Mouse (Mus musculus): Measurements from ENCODE around the gene Lsamp. TPM values are rescaled to one million over a fixed set of nuclear protein-coding genes. Genes with fewer than 3 reads are reported as not detected.

Lsamp gene
- polyA plus RNA-seq, 1 experiment, result 0.36 TPM

GRCm38 (mm10) chr16:40827191-40827590 lies 843.0 kb downstream of the Lsamp start:
- Histone ChIP-seq H3K27ac (replicated peaks; ENCODE audit: low read depth, low read length) (no peak overlapping the region), H3K4me3 (ENCODE audit: insufficient read depth, low read depth, low read length) (no peak overlapping the region), H3K4me1 (ENCODE audit: control insufficient read depth, insufficient read depth, insufficient read length, low read length) (no peaks in the 10 kb centered on the region)

GRCm38 (mm10) chr16:40831536-40831935 lies 847.4 kb downstream of the Lsamp start:
- H3K4me3 ChIP-seq (ENCODE audit: insufficient read depth, low read depth, low read length), result no peak overlapping the region
- H3K4me1 ChIP-seq (ENCODE audit: control insufficient read depth, insufficient read depth, insufficient read length, low read length), result no peaks in the 10 kb centered on the region
- H3K27ac ChIP-seq (replicated peaks; ENCODE audit: low read depth, low read length), result no peak overlapping the region

GRCm38 (mm10) chr16:40841765-40842164 lies 857.6 kb downstream of the Lsamp start:
- no peak overlapping the region for H3K27ac ChIP-seq (replicated peaks; ENCODE audit: low read depth, low read length)
- no peaks in the 10 kb centered on the region for H3K4me1 ChIP-seq (ENCODE audit: control insufficient read depth, insufficient read depth, insufficient read length, low read length)
- H3K4me3 ChIP-seq (ENCODE audit: insufficient read depth, low read depth, low read length), result no peak overlapping the region

DNA sequence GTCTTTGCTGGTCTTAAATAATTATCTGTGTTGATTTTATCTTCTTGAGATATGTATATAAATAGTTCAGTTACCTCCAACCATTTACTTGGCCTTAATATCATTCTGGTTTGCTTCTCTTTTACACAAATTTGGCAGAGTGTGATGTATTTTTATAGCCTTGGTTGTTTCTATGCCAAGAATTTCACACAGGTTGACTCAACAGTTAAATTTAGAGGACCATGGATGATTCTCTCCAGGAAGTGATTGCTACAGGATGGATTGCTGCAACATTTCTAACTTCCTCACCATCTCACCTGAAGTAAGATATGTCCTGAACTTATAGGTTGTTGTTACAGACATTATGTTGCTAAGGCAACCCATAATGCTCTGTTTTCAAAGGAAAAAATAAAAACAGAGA lies 882.6 kb downstream of the Lsamp start:
- Histone ChIP-seq H3K27ac (replicated peaks; ENCODE audit: low read depth, low read length) (no peak overlapping the region), H3K4me3 (ENCODE audit: insufficient read depth, low read depth, low read length) (no peak overlapping the region), H3K4me1 (ENCODE audit: control insufficient read depth, insufficient read depth, insufficient read length, low read length) (no peaks in the 10 kb centered on the region)

DNA sequence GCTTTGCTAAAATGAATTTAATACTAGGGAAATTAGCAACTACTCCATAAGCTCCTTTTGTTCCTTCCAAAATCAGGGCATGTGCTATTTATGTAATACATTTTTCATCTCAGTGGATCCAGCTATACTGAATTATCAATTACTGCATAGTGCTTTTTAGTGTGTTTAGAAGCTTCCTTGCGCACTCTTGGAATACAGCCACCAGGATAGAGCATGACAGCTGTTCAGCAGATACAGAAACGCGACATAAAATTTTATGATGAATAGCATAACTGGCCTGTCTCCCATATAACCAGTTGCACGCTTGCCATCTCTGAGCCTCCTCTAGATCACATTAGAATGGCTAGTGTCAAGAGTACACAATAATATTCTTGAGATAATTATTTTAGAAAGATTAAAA lies 894.1 kb downstream of the Lsamp start:
- Histone ChIP-seq H3K4me1 (ENCODE audit: control insufficient read depth, insufficient read depth, insufficient read length, low read length) (no peaks in the 10 kb centered on the region), H3K27ac (replicated peaks; ENCODE audit: low read depth, low read length) (no peak overlapping the region), H3K4me3 (ENCODE audit: insufficient read depth, low read depth, low read length) (no peak overlapping the region)

DNA sequence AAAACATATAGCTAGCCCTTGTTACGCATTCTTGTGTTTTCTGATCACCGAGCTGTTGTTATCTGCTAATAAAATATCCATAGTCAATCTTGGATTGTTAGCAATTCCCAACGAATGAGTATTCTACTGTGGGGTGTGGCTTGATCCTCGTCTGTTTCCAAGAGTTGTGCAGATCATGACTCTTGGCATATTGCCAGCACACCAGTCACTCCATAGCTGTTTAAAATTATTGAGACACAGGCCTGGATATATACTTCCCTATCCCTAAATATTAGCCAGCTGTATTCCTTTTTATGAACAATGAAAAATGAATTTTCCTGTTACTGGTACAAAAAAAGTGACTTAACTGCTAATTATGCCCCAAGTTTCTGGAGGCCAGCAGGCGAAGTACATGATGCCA lies 897.8 kb downstream of the Lsamp start:
- H3K27ac ChIP-seq (replicated peaks; ENCODE audit: low read depth, low read length), result no peak overlapping the region
- no peaks in the 10 kb centered on the region for H3K4me1 ChIP-seq (ENCODE audit: control insufficient read depth, insufficient read depth, insufficient read length, low read length)
- H3K4me3 ChIP-seq (ENCODE audit: insufficient read depth, low read depth, low read length), result no peak overlapping the region

DNA sequence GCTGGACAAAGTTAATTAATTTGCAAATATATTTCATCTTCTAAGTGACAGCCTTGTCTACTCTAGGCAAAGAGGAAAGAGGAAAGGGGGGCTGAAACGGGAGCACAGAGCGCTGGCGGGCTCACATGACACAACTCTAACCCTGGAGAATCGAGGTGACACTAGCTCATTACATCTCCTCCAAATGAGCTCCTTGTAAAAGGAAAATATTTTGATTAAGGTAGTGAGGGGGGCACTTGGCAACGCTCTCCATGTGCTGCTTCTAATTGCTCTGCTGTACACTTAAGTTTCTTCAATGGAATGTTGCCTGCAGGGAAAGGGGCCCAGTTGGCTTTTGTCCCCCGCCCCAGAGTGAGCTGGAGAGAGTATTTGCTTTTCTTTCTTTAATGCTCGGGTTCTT lies 907.2 kb downstream of the Lsamp start:
- Histone ChIP-seq H3K4me3 (ENCODE audit: insufficient read depth, low read depth, low read length) (no peak overlapping the region), H3K4me1 (ENCODE audit: control insufficient read depth, insufficient read depth, insufficient read length, low read length) (no peaks in the 10 kb centered on the region), H3K27ac (replicated peaks; ENCODE audit: low read depth, low read length) (no peak overlapping the region)

DNA sequence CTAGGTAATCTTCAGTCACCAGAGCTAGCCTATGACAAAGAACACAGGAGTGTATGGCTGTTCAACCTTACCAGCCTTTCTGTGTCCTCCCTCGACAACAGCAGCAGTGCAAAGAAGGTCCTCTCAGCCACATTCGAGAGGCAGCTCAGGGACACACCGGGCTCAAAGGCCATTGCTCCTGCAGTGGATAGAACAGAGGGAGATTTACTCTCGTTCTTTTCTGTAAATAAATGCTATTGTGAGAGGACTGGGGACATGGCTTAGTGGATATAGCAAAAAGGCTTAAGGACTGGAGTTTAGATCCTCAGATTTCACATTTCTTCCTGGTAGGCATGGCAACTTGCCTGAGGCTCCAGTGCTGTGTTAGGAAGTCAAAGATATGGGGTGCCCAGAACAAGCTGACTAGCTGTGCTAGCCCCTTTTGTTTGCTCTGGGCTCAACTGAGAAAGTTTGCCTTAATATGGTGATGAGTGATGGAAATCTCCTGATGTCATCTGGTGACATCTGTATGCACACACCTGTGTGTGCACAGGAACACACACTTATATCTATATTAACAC lies 913.7 kb downstream of the Lsamp start:
- Histone ChIP-seq H3K4me1 (ENCODE audit: control insufficient read depth, insufficient read depth, insufficient read length, low read length) (no peaks in the 10 kb centered on the region), H3K4me3 (ENCODE audit: insufficient read depth, low read depth, low read length) (no peak overlapping the region), H3K27ac (replicated peaks; ENCODE audit: low read depth, low read length) (no peak overlapping the region)

GRCm38 (mm10) chr16:40907892-40908291 lies 923.7 kb downstream of the Lsamp start:
- Histone ChIP-seq H3K27ac (replicated peaks; ENCODE audit: low read depth, low read length) (no peak overlapping the region), H3K4me1 (ENCODE audit: control insufficient read depth, insufficient read depth, insufficient read length, low read length) (no peaks in the 10 kb centered on the region), H3K4me3 (ENCODE audit: insufficient read depth, low read depth, low read length) (no peak overlapping the region)

GRCm38 (mm10) chr16:40914141-40914540 lies 930.0 kb downstream of the Lsamp start:
- no peak overlapping the region for H3K27ac ChIP-seq (replicated peaks; ENCODE audit: low read depth, low read length)
- H3K4me1 ChIP-seq (ENCODE audit: control insufficient read depth, insufficient read depth, insufficient read length, low read length), result no peaks in the 10 kb centered on the region
- H3K4me3 ChIP-seq (ENCODE audit: insufficient read depth, low read depth, low read length), result no peak overlapping the region

DNA sequence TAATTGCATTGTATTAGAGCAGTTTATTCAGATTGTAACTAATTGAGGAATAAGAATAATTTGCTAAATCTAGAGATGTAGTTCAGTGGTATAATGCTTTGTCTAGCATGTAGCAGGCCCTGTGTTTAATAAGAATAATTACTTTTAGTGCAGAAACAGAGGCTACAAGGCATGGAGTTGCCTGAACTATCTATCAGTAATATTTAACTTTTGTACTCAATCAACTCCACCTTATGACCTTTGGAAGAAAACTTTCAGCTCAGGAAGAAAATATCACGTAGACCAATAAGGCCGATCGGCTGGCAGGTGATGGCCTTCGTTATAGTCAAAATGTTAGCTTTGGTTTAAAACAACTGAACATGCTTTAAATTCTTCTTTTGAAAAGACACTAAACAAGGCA lies 946.4 kb downstream of the Lsamp start:
- H3K4me3 ChIP-seq (ENCODE audit: insufficient read depth, low read depth, low read length), result no peak overlapping the region
- H3K4me1 ChIP-seq (ENCODE audit: control insufficient read depth, insufficient read depth, insufficient read length, low read length), result no peaks in the 10 kb centered on the region

DNA sequence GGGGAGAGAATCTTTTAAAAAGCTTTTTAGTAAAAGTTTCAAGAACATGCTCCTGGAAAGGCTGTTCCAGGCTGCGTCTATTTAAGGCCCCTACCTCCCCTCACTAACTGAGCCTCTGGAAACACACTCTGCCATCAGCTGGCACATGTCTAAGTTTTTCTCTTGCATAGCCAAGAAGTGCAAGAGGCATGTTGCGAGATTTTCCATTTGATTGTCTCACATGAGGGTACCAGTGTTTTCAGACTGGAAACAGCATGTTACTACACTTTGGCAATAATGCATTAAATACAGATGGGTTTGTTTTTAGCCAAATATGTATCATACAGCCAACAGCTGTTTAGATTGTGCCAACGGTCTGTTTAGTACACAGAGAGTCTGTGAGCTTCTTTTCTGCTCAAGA lies 958.1 kb downstream of the Lsamp start:
- no peaks in the 10 kb centered on the region for H3K4me1 ChIP-seq (ENCODE audit: control insufficient read depth, insufficient read depth, insufficient read length, low read length)
- no peak overlapping the region for H3K4me3 ChIP-seq (ENCODE audit: insufficient read depth, low read depth, low read length)
- H3K27ac ChIP-seq (replicated peaks; ENCODE audit: low read depth, low read length), result no peak overlapping the region

More for the DNA sequence above, 946.4 kb downstream of the Lsamp start:
- H3K27ac ChIP-seq (replicated peaks; ENCODE audit: low read depth, low read length), result no peak overlapping the region

DNA sequence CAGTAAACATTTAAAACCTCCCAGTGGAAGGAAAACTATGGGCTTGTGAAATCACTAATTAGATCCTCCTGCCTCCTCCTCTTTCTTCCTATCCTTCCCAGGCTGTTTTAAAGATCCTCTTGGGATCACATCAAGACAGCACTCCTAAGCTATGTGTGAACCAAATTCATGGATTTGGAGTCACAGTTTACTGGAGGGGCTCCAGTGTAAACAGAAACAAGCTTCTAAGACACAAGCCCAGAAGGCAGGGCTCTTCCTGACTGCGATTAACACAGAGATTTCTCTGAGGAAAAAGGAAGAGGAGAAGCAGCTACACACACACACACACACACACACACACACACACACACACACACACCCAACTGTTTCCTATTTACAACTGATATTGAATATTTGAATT lies 961.7 kb downstream of the Lsamp start:
- Histone ChIP-seq H3K4me3 (ENCODE audit: insufficient read depth, low read depth, low read length) (no peak overlapping the region), H3K27ac (replicated peaks; ENCODE audit: low read depth, low read length) (no peak overlapping the region), H3K4me1 (ENCODE audit: control insufficient read depth, insufficient read depth, insufficient read length, low read length) (no peaks in the 10 kb centered on the region)

DNA sequence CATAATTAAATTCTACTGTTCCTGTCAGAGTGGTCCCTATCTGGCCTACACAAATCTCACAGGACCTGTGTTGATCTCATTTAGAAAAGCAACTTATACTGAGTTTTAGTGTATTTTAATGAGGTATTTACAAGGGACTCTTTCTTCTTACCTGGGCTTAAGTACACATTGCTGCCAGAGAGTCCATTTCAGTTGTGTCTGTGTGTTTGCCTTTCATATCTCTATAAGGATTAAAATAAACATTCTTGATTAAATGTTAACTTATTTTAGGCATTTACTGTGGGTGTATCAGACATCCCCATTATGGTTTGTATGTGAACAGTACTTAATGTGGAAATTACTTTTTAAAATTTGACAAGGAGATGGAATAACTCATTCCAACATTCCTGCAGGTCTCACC lies 963.9 kb downstream of the Lsamp start:
- H3K4me3 ChIP-seq (ENCODE audit: insufficient read depth, low read depth, low read length), result no peak overlapping the region
- H3K4me1 ChIP-seq (ENCODE audit: control insufficient read depth, insufficient read depth, insufficient read length, low read length), result no peaks in the 10 kb centered on the region
- H3K27ac ChIP-seq (replicated peaks; ENCODE audit: low read depth, low read length), result no peak overlapping the region

DNA sequence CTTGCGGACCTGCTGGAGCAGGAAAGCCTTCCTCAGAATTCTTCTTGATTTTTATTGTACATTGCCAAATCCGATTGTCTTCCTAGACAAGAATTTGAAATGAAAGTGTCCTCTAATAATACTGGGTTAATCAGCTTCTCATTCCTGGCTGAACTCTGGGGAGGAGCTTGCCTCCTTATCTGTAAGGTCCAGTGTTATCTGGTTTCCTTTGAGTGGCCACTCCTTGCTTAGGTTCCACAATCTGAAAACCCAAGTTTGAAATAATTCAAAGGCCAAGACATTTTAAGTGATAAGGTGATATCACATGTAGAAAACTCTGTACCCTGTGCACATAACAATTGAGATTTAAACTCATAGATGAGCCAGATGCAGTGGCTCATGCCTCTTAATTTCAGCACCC lies 975.0 kb downstream of the Lsamp start:
- no peaks in the 10 kb centered on the region for H3K4me1 ChIP-seq (ENCODE audit: control insufficient read depth, insufficient read depth, insufficient read length, low read length)
- H3K4me3 ChIP-seq (ENCODE audit: insufficient read depth, low read depth, low read length), result no peak overlapping the region
- no peak overlapping the region for H3K27ac ChIP-seq (replicated peaks; ENCODE audit: low read depth, low read length)

GRCm38 (mm10) chr16:40960586-40960985 lies 976.4 kb downstream of the Lsamp start:
- Histone ChIP-seq H3K27ac (replicated peaks; ENCODE audit: low read depth, low read length) (no peak overlapping the region), H3K4me3 (ENCODE audit: insufficient read depth, low read depth, low read length) (no peak overlapping the region), H3K4me1 (ENCODE audit: control insufficient read depth, insufficient read depth, insufficient read length, low read length) (no peaks in the 10 kb centered on the region)
